Mouse (Mus musculus) heart, adult 2 months (tissue): ENCODE data around the gene Etv3. TPM values are rescaled to one million over a fixed set of nuclear protein-coding genes. Genes with fewer than 3 reads are reported as not detected.
A peak's percentile ranks its signal among the peaks of the same experiment; 100 is the strongest.

Experiments used
- DNase-seq, 2 experiments: peaks; one replicate each; pipeline ENCODE4 v3.0.0; 2021
- H3K27ac ChIP-seq: fragments of 200-600 bp; 2 replicates; pipeline ENCODE4 v1.8.1; 2022
- H3K27me3 ChIP-seq: fragments of 200-500 bp; 2 replicates; pipeline ENCODE4 v1.6.1; 2012; ENCODE audit warnings: mild to moderate bottlenecking, low read length, inconsistent platforms, mixed read lengths; ENCODE audit not compliant: control insufficient read depth, insufficient read depth
- H3K36me3 ChIP-seq: fragments of 200-500 bp; 2 replicates; pipeline ENCODE4 v1.6.1; 2012; ENCODE audit warnings: low read length, inconsistent platforms; ENCODE audit not compliant: control insufficient read depth, insufficient read depth
- H3K4me1 ChIP-seq: fragments of 200-500 bp; 2 replicates; pipeline ENCODE4 v1.6.1; 2011; ENCODE audit warnings: low read length; ENCODE audit not compliant: control insufficient read depth, insufficient read depth
- H3K4me3 ChIP-seq: fragments of 200-600 bp; 2 replicates; pipeline ENCODE4 v1.8.1; 2022
- H3K79me2 ChIP-seq: fragments of 200-500 bp; replicated peaks from 2 replicates; pipeline ENCODE4 v1.6.1; 2012; ENCODE audit warnings: mild to moderate bottlenecking, inconsistent platforms, low read length, moderate library complexity, mixed read lengths; ENCODE audit not compliant: control insufficient read depth, insufficient read depth
- H3K9ac ChIP-seq: fragments of 200-500 bp; 2 replicates; pipeline ENCODE4 v1.6.1; 2012; ENCODE audit warnings: low read depth, mild to moderate bottlenecking, control low read depth, inconsistent platforms, low read length, mixed read lengths
- CTCF ChIP-seq: fragments of 200-600 bp; IDR thresholded peaks from 2 replicates; pipeline ENCODE4 v1.8.1; 2022; ENCODE audit warnings: antibody characterized with exemption, mild to moderate bottlenecking, moderate library complexity
- EP300 ChIP-seq: fragments of 200-500 bp; IDR thresholded peaks from 2 replicates; pipeline ENCODE4 v1.6.1; 2011; ENCODE audit warnings: low read depth, low read length, control low read depth; ENCODE audit not compliant: insufficient read depth
- POLR2A ChIP-seq: fragments of 200-500 bp; IDR thresholded peaks from 2 replicates; pipeline ENCODE4 v1.6.1; 2011; ENCODE audit warnings: mild to moderate bottlenecking, low read depth, low read length, control low read depth; ENCODE audit not compliant: insufficient read depth
- WGBS: fragments of 180-500 bp; shearing (Covaris S2); methylation state at CpG from one replicate; pipeline ENCODE4 v1.1.7; 2018; 5-methylcytosine and 5-hydroxymethylcytosine counted together
- intact Hi-C: fragments of 180-260 bp; cut with DNase I; formaldehyde crosslinking; loops from one replicate; pipeline ENCODE4 v1.15.1; 2025
- polyA plus RNA-seq: library from polyadenylated mRNA; depleted of rRNA; stranded (reverse); fragments of >200 nt; gene quantifications from 2 replicates; pipeline ENCODE4 v1.2.3, GENCODE M21; 2012; rRNA removed
- total RNA-seq, 2 experiments: library from RNA; stranded (reverse); gene quantifications; 2 replicates each; pipeline ENCODE4 v1.2.3; 2021

Gene Etv3
- total and polyA plus RNA-seq, 3 experiments: 9.0 to 18.5 (median 17.7) TPM

- Histone ChIP-seq H3K4me3 (no peak overlapping the region), H3K27ac (no peak overlapping the region), H3K36me3 (no peaks in the 10 kb centered on the region), H3K27me3 (no peaks in the 10 kb centered on the region), H3K79me2 (no peaks in the 10 kb centered on the region), H3K4me1 (no peaks in the 10 kb centered on the region; the same call in 1 of the 2 replicates), H3K9ac (no peak overlapping the region)
- 85% methylated on average over 6 of the region's 6 CpGs for WGBS
- no peak for DNase-seq
- TF ChIP-seq EP300 (no peak), POLR2A (no peak), CTCF (no peak)
- intact Hi-C loops: no loop called here
Measured at GRCm38 (mm10) chr3:87565623-87566022, 40.4 kb downstream of the Etv3 start.

- H3K79me2 ChIP-seq: no peaks in the 10 kb centered on the region
- H3K9ac ChIP-seq: no peak overlapping the region
- intact Hi-C loops: no loop called here
Measured at GRCm38 (mm10) chr3:87566066-87566465, 40.9 kb downstream of the Etv3 start.

GRCm38 (mm10) chr3:87567497-87567896 lies 42.3 kb downstream of the Etv3 start:
- no peak for TF ChIP-seq CTCF
- TF ChIP-seq EP300: no peak
- no peak for TF ChIP-seq POLR2A
- Histone ChIP-seq H3K79me2 (no peaks in the 10 kb centered on the region), H3K4me1 (no peaks in the 10 kb centered on the region), H3K9ac (no peak overlapping the region), H3K36me3 (no peaks in the 10 kb centered on the region), H3K27ac (no peak overlapping the region), H3K4me3 (no peak overlapping the region), H3K27me3 (no peaks in the 10 kb centered on the region)
- WGBS: 88% methylated on average over 14 of the region's 14 CpGs
- intact Hi-C loops: no loop called here
- DNase-seq: no peak

More at GRCm38 (mm10) chr3:87566066-87566465, 40.9 kb downstream of the Etv3 start:
- Histone ChIP-seq H3K4me1 (no peaks in the 10 kb centered on the region; the same call in 1 of the 2 replicates), H3K27me3 (no peaks in the 10 kb centered on the region), H3K27ac (no peak overlapping the region), H3K36me3 (no peaks in the 10 kb centered on the region), H3K4me3 (no peak overlapping the region)
- WGBS: 16% methylated on average over 4 of the region's 4 CpGs
- TF ChIP-seq POLR2A: no peak
- no peak for TF ChIP-seq EP300
- TF ChIP-seq CTCF: no peak
- DNase-seq: peak; percentile 56 to 80

- H3K36me3 ChIP-seq: no peaks in the 10 kb centered on the region
- H3K79me2 ChIP-seq: no peaks in the 10 kb centered on the region
- H3K4me3 ChIP-seq: no peak overlapping the region
- no peak for TF ChIP-seq POLR2A
- TF ChIP-seq EP300: no peak
- no peak for TF ChIP-seq CTCF
- no peaks in the 10 kb centered on the region for H3K4me1 ChIP-seq
- no peaks in the 10 kb centered on the region for H3K27me3 ChIP-seq
- H3K9ac ChIP-seq: no peak overlapping the region
- intact Hi-C loops: no loop called here
- no peak for DNase-seq
- WGBS: 95% methylated on average over 5 of the region's 5 CpGs
- no peak overlapping the region for H3K27ac ChIP-seq
Measured at GRCm38 (mm10) chr3:87568681-87569080, 43.5 kb downstream of the Etv3 start.

GRCm38 (mm10) chr3:87575766-87576165 lies 50.6 kb downstream of the Etv3 start:
- no peak for DNase-seq
- H3K27ac ChIP-seq: no peak overlapping the region
- H3K9ac ChIP-seq: no peak overlapping the region
- no peaks in the 10 kb centered on the region for H3K4me1 ChIP-seq
- no peaks in the 10 kb centered on the region for H3K27me3 ChIP-seq
- 21% methylated on average over 6 of the region's 6 CpGs for WGBS
- H3K36me3 ChIP-seq: no peaks in the 10 kb centered on the region
- no peak overlapping the region for H3K4me3 ChIP-seq
- no peak for TF ChIP-seq POLR2A
- no peaks in the 10 kb centered on the region for H3K79me2 ChIP-seq
- intact Hi-C loops: no loop called here

- DNase-seq: no peak
- Histone ChIP-seq H3K27ac (no peak overlapping the region), H3K4me3 (no peak overlapping the region), H3K79me2 (no peaks in the 10 kb centered on the region), H3K27me3 (no peaks in the 10 kb centered on the region), H3K4me1 (no peaks in the 10 kb centered on the region), H3K36me3 (no peaks in the 10 kb centered on the region), H3K9ac (no peak overlapping the region)
- WGBS: 83% methylated on average over 4 of the region's 4 CpGs
- intact Hi-C loops: no loop called here
- no peak for TF ChIP-seq EP300
Measured at GRCm38 (mm10) chr3:87582259-87582658, 57.1 kb downstream of the Etv3 start.

Other genes with a start within 250 kb of the Etv3 start
- 1 to 10 TPM in 1 of 2 experiments, under 1 TPM in 1; 0.18 to 1.3 TPM for gene Cd5l, start 167.5 kb upstream of the Etv3 start, total RNA-seq
- 0.44 and 0.59 TPM in 2 replicates for gene Cd5l, start 167.5 kb upstream of the Etv3 start, polyA plus RNA-seq
- under 1 TPM in 1 of 2 experiments, not detected in 1; 0.45 TPM for gene Fcrl1, start 149.0 kb upstream of the Etv3 start, total RNA-seq
- 0.41 and 0.78 TPM in 2 replicates for gene Fcrl1, start 149.0 kb upstream of the Etv3 start, polyA plus RNA-seq
- gene Fcrl5, start 89.6 kb upstream of the Etv3 start, total RNA-seq: under 1 TPM in 1 of 2 experiments, not detected in 1; 0.14 TPM
- 0.14 TPM in 1 of 2 replicates, not detected in the other for gene Fcrl5, start 89.6 kb upstream of the Etv3 start, polyA plus RNA-seq
- 10 to 100 TPM; 16.0 to 20.4 TPM for gene Arhgef11, start 92.2 kb downstream of the Etv3 start, total RNA-seq
- gene Arhgef11, start 92.2 kb downstream of the Etv3 start, polyA plus RNA-seq: 19.5 and 31.4 TPM in 2 replicates
- under 1 TPM; 0.36 to 0.47 TPM for gene Lrrc71, start 223.2 kb downstream of the Etv3 start, total RNA-seq
- 0.26 and 1.1 TPM in 2 replicates for gene Lrrc71, start 223.2 kb downstream of the Etv3 start, polyA plus RNA-seq